Mouse (Mus musculus) right cerebral cortex, adult 18-20 months (tissue): ENCODE data around the gene Glyat.
"Not testable (repeated sequence)": the region's sequence is repeated elsewhere in the genome, so short reads cannot be mapped to it uniquely, and the experiment has no call there.

Experiments used
- DNase-seq: peaks from one replicate; pipeline ENCODE4 v3.0.0; 2022; ENCODE audit warnings: mixed read lengths

Gene Glyat

DNA sequence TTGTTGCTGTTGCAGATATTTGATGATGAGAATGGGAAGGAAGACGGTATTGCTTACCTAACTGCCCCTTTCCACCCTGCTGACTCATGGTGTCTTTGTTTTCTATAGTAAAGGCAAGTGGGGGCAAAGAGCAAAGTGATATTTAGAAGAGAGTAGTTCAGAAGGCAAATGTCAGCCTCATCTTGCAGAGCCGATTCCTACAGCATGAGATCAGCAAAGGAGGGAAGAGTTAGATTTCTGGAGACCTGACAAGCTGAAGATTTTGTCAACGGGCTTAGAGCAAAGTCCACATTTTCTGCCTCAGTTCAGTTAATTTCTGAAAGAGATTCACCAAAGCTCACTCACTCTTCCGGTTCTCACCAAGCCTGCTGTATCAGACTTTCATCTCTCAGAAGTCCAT, at the start of gene Glyat:
Gene Glyat (plus strand): TSS at position 133 of the 400 bp plus-strand sequence.
- DNase-seq, result no peak

DNA sequence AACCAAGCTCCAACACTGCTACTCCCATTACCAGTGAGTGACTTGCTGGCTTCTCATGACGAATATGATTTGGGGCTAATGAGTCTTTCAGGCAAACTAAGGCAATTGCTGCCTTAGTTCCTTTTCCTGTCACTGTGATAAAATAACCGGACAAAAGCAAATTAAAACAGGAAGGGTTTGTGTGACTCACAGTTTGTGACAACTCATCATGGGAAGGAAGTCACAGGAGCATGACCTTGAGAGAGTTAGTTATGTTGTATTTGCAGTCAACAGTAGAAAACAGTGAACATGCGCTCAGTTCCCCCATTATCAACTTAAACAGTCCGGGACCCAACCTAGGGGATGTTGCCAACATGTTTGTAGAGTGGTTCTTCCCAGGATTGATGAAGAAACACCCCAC, 47.8 kb upstream of the Glyat start:
- no peak for DNase-seq

DNA sequence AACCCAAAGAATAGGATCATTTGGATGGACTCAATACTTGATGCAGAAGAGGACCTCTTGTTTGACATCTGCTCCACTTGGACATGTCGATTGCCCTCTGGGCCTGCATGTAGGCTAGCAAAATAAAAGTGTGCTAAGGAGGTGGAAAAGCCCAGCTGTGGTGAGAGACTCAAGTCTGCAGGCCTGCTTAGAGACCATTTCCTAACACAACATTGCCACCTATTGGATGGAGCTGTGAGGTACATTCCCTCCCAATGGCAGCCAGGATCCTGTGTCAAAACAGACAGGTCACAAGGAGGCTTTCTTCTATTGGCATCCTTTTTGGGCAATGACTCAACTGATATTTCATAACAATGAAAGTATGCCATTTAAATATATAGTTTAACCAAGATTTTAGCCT, 41.2 kb upstream of the Glyat start:
- peak; percentile 70 for DNase-seq

DNA sequence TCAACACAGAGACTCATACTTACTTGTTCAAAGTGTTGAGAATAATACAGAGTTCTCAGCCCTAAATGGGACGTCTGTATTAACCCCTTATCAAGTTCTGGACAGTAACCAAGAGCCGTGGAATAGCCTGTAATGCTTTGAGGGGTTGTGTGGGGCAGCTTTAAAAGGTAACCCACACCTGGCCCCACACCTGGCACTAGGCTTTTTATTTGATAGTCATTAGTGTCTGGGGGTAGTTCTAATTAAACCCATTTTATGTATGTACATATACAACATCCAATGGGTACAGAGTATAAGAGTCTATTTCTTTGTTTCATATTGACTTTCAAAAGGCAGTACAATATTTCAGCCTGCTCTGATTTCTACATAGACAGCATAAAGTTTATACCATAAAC, 38.0 kb upstream of the Glyat start:
- no peak for DNase-seq

DNA sequence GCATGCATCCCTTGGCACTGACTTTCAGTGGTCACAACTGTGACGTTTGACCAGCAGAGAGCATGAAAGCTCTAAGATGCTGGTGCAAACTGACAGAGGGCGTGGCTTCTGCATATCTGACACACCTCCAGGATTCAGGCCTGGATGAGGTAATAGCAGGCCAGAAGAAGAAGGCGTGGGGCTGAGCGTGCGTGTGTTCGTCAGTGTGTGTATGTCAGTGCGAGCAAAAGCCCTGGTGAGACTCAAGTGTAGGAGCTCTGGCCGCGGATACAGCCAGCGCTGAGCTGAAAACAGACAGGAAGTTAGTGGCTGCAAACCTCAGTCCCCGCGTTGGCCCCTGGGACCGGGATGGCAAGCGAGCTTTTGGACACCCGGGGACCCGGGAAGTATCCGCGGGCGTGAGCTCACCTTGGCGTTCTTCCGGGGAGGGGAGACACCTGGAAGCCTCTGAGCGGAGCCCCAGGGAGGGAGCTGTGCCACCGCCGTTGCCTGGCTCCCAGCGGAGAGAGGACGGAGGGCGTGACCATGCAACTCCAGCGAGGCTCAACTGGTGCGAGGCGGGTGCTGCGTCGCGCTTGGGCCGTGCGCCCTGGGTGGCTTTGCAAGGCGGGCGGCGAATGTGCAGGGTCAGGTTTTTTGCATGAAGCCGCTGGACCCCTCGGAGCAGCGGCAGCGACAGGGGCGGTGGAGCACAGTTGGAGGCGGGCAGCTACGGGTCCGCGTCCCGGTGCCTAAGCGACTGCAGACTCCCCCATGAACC, 37.4 kb upstream of the Glyat start:
- DNase-seq, result peak; percentile 63

DNA sequence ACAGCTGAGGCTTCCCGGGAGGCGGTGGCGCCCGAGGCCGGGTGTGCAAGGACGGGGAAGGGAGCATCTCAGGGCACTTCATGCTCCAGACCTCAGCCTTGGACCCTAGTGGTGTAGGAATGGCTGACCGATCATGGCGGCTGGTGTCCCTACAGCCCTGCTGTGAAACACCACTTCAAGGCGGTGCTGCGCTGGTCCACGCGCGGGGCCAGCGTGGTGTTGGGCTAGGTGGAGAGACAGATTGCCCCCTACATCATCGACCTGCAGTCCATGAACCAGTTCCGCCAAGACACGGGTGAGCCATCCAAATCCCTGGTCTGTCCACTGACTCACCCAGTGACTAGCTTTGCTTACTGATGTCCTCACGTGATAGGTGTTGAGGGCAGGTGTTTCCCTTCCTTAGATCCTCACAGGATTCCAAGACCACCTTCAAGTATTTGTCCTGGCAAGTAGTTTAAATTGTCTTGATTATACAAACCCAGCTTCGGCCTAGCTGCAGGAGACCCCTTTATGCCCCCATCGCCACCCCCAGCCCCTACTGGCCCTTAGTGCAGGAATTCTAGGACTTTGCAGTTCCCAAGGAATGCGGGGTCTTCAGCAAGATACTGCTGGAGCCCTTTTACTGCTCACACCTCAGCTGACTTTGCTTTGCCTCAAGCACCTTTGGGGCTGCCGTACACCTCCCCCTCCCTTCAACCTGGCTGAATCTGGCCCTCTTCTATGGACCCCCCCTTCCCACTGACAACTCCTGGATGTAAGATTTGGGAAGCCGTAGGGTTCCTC, 36.6 kb upstream of the Glyat start:
- peak; percentile 14 for DNase-seq

DNA sequence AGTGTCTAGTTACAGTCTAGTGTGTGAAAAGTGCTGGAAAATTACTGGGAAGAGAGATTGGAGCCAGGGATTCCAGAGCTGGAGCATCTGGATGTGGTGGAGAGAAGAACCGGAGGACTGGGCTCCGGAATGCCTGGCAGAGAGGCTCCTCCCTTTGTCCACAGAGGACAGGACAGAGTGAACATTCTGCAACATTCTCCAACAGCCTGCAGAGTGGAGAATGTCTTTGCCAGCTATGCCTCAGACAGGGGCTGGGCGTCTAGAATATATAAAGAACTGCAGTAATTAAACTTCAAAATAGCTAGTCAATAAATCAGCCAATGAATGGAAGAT, 36.1 kb upstream of the Glyat start:
- peak; percentile 15 for DNase-seq

DNA sequence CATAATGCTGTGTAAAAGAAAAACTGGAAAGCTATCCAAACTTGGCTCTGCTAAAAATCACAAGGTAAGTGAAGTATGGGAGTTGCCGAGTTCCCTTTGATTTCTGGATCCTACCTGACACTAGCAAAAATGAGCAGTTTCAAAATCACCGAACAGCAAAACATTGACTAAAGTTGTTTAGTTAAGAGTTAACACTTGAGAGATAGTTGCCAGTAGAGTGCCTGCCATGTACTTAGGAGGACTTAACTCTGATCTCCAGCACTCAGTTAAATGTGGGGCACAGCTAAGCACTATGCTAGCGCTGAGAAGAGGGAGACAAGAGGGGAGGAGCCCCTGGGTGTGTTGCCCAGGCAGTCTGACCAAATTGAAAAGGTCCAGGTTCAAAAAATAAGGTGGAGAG, 34.4 kb upstream of the Glyat start:
- DNase-seq, result no peak

DNA sequence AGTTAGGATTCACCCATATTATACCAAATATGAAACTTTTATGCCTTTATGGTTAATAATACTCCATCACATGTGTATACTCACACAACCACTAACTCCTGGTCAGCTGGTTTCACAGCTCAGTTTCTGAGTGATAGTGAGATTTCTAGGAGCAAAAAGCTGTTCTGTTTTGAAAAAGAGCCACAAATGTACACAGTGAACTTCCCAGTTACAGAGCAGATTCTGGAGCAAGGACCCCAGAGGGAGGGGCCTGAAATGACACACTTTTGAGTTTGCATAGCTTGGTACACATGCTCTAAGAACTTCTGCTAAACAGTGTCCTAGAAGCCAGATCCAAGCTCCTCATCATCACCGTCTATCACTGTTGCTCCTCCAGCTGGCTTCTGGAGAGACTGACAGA, 33.4 kb upstream of the Glyat start, which contains the start of gene Gm4952:
Gene Gm4952 (plus strand): TSS at position 301 of the 400 bp plus-strand sequence.
- no peak for DNase-seq

DNA sequence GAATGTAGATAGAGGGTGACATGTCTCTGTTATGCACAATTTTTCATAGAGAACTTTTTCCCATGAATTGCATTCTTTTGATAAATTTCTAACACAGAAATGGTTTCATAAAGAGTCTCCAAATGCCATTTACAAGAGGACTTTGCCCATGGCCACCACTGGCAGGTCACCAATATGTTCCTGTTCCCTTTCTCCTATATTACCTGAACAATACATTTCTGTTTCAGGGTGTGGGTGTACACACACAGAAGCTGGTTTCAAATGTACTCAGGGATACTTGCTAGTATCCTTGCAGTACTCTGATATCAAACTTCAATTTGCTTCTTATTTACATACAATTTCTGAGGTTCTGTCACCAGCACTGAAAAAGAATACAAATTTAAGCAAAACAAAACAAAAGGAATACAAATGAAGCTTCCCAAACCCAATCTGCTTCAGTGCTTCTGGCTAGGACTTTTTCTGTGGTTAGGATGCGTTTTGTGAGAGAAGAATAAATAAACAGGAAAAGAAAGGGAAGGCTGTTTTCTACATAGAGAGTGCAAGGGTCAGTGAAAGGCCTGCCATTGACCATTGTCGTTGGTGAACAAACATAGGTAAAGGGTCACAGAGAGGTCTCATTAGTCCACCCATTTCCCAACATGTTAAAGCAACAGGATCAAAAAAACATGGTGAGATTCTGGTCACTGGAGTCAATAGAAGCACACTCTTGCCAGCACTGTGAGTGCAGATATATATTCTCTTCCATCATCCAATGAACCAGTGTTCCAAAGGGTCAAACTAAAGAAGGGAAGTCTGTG, 32.2 kb upstream of the Glyat start:
- no peak for DNase-seq

DNA sequence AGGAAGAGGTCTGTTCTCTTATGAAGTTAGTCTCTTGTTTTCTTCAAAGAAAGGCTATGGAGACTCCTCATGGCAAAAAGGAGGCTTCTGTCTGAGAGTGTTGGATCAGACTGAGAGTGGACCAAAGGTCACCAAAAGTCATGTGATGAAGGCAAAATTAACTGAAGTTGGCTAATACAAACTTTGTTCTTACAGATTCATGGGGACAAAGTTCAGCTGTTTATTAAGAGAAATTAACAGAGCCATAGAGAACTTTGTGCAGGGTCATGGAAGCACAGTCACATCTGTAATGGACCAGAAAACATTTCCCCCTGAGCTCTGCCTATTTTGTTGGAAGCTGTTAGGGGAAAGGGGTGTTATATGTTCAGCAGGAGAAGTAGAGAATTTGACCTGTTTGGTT, 24.8 kb upstream of the Glyat start:
- DNase-seq, result no peak

DNA sequence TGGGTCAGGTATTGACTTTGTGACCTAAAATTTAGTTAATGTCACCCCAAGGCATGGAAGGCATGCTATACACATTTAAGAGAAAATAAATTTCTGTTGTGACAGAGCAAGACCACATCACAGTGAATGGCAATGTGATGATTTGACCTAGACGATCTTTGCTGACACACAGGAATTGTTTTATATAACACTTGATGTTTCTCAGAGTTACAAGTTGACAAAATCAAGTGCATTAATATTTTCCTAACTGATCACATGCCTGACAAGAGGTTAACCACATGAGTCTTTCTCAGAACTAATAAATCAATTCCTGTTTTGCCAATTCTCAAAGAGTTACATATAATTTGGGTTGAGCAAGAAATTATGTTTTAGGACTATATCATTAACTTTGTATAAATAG, 19.5 kb upstream of the Glyat start:
- no peak for DNase-seq

DNA sequence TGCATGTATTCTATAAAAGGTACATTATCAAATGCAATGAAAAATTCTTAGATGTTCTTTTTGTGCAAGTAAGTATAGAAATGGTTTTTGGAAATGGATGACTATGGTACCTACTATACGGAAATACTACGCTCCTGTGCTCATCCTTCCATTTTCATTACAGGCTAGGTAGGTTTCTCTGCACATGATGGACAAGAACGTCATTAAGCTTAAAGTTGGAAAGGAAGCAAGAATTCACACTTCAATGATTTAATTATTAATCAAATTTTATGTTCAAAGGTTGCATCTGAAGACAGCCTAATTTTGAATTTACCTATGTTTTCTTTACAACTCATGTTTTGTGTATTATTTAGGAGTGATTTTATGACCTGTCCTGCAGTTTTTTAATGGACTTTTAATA, 1.2 kb downstream of the Glyat start:
- no peak for DNase-seq

DNA sequence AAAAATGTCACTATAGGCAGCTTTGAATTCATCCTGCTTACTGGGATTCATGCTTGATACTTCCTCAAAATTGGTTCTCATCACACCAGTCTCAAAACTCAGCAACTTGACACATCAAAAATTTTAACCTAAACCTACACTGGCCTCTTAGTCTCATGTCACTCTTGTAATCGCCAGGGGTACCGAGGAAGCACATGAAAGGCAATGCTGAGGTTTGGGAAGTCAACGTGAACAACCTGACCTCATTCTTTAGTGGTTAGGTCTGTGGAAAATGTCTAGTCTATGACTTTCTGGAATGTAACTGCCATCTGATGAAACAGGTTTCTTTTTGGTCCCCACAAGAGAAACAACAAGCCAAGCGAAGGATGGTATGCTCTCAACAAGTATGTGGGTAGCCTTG, 1.9 kb downstream of the Glyat start:
- DNase-seq, result no peak

DNA sequence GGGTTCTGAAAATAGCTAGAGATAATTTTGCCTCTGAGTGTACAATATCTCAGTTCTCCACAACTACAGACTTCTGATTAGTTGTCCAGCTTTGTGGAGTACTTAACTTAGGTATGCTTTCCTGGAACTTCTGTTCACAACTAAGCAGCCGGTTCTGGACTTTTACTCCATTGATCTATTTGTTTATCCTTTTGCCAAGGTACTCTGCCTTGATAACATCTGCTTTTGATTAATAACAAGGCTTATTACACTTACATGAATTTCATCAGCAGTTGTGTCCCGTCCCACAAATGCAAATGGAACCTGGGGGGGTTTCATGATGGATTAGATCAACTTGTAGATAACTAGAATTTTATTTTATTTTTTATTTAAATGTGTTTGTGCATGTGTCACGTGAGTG, 3.8 kb downstream of the Glyat start:
- DNase-seq, result no peak

DNA sequence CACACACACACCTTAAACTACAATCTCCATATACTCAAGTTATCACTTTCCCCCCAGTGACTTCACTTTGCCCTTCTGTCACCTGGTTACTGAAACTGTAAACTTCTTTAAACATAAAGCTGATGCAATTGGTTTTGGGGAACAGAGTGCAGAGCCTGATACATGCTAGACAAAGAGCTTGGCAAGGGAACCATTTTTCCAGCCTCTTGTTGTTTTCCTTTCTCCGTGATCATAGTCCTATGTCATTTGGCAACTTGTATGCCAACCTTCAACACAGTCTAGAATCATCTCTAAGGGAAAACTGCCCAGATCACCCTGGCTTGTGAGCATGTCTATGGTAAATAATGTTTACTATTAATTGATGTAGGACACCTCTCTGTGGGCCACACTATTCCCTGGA, 4.9 kb downstream of the Glyat start:
- DNase-seq, result no peak

DNA sequence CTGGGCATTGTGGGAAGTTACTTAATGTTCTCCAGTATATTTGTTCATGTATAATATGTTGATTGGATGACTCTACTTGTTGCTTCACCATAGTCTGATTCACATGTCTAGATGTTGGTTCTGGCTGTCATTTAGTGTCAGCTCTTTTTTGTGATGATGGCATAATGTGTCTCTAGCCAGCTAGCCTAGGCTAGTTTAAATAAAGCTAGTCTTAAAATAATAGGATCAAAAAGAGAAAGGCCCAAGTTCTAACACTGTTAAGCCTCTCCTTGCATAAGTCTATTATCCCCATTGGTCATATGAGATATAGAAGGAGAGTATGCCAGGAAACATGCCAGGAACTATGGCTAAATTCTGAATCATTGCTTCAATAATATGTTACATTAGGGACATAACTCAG, 16.4 kb downstream of the Glyat start:
- DNase-seq, result no peak

DNA sequence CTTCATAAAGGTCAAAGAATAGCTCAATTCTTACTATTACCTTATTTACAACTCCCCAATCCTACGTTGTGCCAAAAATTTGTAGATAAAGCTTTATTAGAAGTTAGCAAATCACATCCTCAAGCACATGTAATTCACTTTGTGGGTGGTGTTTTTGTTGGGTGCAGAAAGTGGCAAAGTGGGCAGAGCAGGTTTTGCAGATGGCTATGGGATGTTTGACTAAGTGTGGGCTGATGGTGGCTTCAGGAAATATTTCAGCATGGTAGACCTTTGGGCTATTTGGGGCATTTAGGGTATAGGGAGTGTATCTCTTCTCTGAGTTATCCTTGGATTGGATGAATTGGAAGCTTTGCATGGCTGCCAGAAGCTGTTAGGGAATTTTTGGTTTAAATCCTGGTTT, 33.0 kb downstream of the Glyat start:
- DNase-seq, result no peak

DNA sequence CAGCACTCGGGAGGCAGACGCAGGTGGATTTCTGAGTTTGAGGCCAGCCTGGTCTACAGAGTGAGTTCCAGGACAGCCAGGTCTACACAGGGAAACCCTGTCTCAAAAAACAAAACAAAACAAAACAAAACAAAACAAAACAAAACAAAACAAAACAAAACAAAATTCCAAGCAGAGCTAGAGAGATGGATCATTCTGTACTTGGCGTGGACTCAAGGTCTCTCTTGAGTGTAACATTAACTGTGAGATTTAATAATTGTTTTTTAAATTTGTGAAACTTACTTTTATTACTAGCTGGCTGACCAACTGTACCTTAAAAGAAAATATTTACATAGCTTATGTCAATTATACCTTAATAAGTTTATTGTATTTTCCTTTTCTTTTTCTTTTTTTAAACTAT, 35.5 kb downstream of the Glyat start:
- not testable (repeated sequence) for DNase-seq

DNA sequence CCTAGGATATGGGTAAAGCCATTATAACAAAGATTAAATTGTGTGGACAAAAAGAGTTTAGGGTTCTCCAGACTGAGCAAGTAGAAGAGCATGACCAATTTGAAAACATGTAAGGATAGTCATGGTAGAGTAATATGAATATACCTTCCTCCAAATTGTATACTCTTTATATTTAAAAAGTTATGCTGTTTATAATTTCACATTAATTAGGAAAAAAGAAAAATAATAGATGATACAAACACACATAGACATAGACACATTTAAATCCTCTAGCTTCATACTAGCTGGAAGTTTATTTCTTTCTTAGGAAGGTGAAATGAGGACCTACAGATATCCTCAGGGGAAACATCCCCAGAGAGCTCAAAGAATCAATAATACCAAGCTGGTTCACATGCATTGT, 37.0 kb downstream of the Glyat start, which contains the start of gene Olfr1442:
Gene Olfr1442 (plus strand): TSS at position 301 of the 400 bp plus-strand sequence.
- DNase-seq, result no peak

DNA sequence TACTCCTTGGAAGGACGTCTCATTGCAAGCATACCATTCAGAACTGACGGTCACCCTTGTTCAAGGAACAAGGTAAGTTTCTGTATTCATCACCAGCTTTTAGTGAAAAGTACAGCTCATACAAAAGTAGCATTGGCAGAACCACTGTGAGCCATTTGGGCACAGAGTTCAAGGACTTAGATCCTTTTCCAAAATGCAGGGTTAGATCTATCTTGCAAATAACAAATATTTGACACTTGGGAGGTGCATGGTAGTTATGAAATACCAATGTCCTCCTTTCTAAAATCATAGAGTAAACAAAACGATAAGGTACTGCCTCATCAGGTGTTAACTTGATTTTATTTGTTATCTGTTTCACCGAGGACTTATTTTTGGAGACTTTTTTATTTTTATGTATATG, 37.9 kb downstream of the Glyat start:
- DNase-seq, result no peak

DNA sequence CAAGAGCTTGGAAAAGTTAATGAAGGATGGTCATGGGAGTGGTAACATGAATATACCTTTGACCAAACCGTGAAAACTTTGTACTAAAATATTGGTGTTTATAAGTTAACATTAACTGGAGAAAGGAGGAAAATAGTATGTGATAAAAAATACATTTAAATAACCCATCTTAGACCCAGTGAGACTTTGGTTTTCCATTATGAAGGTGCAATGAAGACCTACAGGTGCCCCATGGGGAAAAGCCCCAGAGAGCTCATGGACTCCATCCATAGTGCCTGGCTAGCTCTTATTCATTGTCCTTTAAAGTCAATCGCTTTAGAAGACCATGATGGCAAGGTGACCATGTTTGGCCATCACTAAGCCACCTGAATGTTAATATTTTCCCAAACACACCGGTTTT, 44.7 kb downstream of the Glyat start, which contains the start of gene Olfr1443:
Gene Olfr1443 (plus strand): TSS at position 301 of the 400 bp plus-strand sequence.
- no peak for DNase-seq

DNA sequence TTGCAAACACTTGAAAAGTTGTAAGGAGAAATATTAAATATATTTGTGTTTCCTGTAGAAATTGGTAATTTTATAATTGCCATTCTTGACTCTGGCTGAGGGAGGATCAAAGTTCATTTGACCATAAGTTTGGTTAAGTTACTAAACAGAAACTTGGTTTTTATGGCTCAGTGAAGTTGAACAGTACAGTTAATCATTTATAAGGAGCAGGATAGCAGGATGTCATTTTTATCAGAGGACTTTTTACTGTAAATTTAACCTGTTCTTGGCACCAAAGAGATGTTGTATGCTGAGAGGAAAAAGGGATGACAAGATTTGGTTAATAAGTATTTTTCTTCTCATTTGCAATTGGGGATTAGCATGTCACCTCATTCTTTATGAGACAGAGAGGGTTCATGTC, 51.5 kb downstream of the Glyat start:
- no peak for DNase-seq

DNA sequence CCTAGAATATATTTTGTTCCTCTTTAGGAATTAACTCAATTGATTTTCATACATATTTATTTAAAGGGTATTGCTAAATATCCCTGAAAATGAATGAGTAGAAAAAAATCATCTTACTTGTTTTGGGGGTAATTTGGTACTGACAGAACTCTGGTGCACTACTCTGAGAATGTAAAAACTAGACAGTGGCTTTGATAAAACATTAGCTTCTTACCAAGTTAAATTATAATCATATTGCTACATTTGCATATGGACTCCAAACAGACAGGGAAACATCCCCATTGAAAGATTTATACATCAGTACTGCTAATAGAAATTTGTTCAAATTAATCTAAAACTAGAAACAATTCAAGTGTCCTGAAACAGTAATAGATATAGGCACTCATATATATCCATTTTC, 52.1 kb downstream of the Glyat start:
- DNase-seq, result no peak
